Mouse (Mus musculus) stomach, postnatal 0 days (tissue): ENCODE measurements at regions not wholly inside any gene's neighbourhood (a gene's known extent, or its start where the extent isn't known, plus 50 kb on each side); places are given as distances from the start of the nearest gene placed in this dataset.

Experiments used
- CTCF ChIP-seq: IDR thresholded peaks from 2 replicates; pipeline ENCODE4 v1.5.1; 2016; ENCODE audit warnings: antibody characterized with exemption, low read depth, mild to moderate bottlenecking, moderate library complexity
- EP300 ChIP-seq: optimal IDR thresholded peaks from 2 replicates; pipeline ENCODE3; 2016; ENCODE audit warnings: antibody characterized with exemption

DNA sequence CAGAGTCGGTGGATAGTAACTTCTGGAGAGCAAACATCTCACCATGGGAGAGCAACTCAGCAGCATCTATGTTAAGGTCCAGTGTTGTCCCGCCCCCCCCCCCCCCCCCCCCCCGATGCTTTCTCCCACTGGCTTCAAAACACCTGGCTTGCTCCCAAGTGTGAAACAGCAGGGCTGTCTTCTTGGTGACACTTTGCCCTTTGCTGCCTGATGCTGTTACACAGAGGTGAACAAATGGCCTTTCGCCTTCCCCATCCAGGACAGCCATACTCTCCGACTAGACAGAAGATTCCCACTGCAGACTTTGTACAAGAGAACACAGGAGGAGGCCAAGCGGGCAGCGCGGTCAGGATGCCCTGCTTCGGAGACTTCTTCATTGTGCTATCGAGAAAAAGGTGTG is 111.8 kb upstream of the Lef1 start:
- TF ChIP-seq CTCF (no peak), EP300 (no peak)
